ENCODE assay signal across 8 mouse cellular contexts in genomic region chr14:121422664-121423340, GRCm38 (mm10). TPM values are rescaled to one million over a fixed set of nuclear protein-coding genes. Genes with fewer than 3 reads are reported as not detected.
A peak's percentile ranks its signal among the peaks of the same experiment; 100 is the strongest.
DNase-seq lines count a peak whose midpoint lies in the region; TF ChIP-seq lines count a peak whose summit lies in the region.

No protein-coding gene starts in this region.

- 19% methylated on average over 4 of the region's 4 CpGs for WGBS in large intestine, adult 2 months
- WGBS in cerebellum, adult 2 months, result 71% methylated on average over 4 of the region's 4 CpGs

- peak; percentile 15 for DNase-seq in embryo, embryonic 10 days (ENCODE audit: low spot score)
- no peak for DNase-seq in embryo, embryonic 10.5 days (ENCODE audit: low spot score)
- peak; percentile 48 for DNase-seq in large intestine, adult 2 months (ENCODE audit: low read depth, low spot score)
- DNase-seq in gastrocnemius, postnatal 10 days, result no peak
- DNase-seq in testis, postnatal 14 days (ENCODE audit: low spot score), result no peak
- DNase-seq in cerebellum, adult 2 months, result no peak

- H3ac ChIP-seq in myocyte (ENCODE audit: control insufficient read depth, insufficient read length), result no peak overlapping the region

- TF ChIP-seq POLR2A in myocyte (IDR thresholded peaks at IDR 0.05; ENCODE audit: insufficient read length, low read depth), result no peak
- no peak for TF ChIP-seq POLR2A in cerebellum, adult 2 months (IDR thresholded peaks at IDR 0.05; ENCODE audit: borderline replicate concordance, insufficient read depth, low read length)

- H3K36me3 ChIP-seq in erythroblast, embryonic 14.5 days (ENCODE audit: control insufficient read depth), result no peaks in the 10 kb centered on the region
- no peaks in the 10 kb centered on the region for H3K36me3 ChIP-seq in myocyte (ENCODE audit: control insufficient read depth, insufficient read depth)

- no peaks in the 10 kb centered on the region for H3K79me2 ChIP-seq in myocyte (ENCODE audit: control insufficient read depth, insufficient read depth)

- peak overlapping the region; percentile 44 for H3K4me2 ChIP-seq in myocyte (ENCODE audit: low read depth)

- no peak overlapping the region for H3K27ac ChIP-seq in cerebellum, adult 2 months (ENCODE audit: insufficient read depth, low read length)

- H3K4me1 ChIP-seq in erythroblast, embryonic 14.5 days (ENCODE audit: control insufficient read depth), result peaks cover 37% of the 10 kb centered on the region
- H3K4me1 ChIP-seq in cerebellum, adult 2 months (ENCODE audit: control insufficient read depth, insufficient read depth, low read length), result no peaks in the 10 kb centered on the region

- no peaks in the 10 kb centered on the region for H3K9me3 ChIP-seq in erythroblast, embryonic 14.5 days (ENCODE audit: control insufficient read depth, low read length)

- no peaks in the 10 kb centered on the region for H3K27me3 ChIP-seq in erythroblast, embryonic 14.5 days (ENCODE audit: control insufficient read depth)
- H3K27me3 ChIP-seq in myocyte (ENCODE audit: control insufficient read depth, insufficient read depth, insufficient read length), result no peaks in the 10 kb centered on the region
- H3K27me3 ChIP-seq in cerebellum, adult 2 months (ENCODE audit: control insufficient read depth, insufficient read depth, low read length), result no peaks in the 10 kb centered on the region

- no peak for TF ChIP-seq CTCF in cerebellum, adult 2 months (IDR thresholded peaks at IDR 0.05; ENCODE audit: borderline replicate concordance, insufficient read depth, low read depth, low read length)

- H3K4me3 ChIP-seq in erythroblast, embryonic 14.5 days (replicated peaks), result peak overlapping the region; percentile 39
- no peak overlapping the region for H3K4me3 ChIP-seq in myocyte
- H3K4me3 ChIP-seq in cerebellum, adult 2 months (replicated peaks; ENCODE audit: insufficient read depth, low read depth, low read length), result no peak overlapping the region

TF ChIP-seq in myocyte, 11 proteins besides CTCF, POLR2A, EP300 and RAD21:
- TF ChIP-seq CEBPB (IDR thresholded peaks at IDR 0.05; ENCODE audit: insufficient read depth, poor library complexity, severe bottlenecking), result no peak
- no peak for TF ChIP-seq USF1 (IDR thresholded peaks at IDR 0.05; ENCODE audit: low read depth)
- no peak for TF ChIP-seq SRF (IDR thresholded peaks at IDR 0.05; ENCODE audit: control insufficient read depth, insufficient read length, low read depth)
- no peak for TF ChIP-seq POLR2AphosphoS2 (IDR thresholded peaks at IDR 0.05; ENCODE audit: insufficient read length, low read depth)
- TF ChIP-seq TCF12 (IDR thresholded peaks at IDR 0.05; ENCODE audit: insufficient read depth, poor library complexity, severe bottlenecking), result no peak
- TF ChIP-seq E2F4 (IDR thresholded peaks at IDR 0.05; ENCODE audit: insufficient read depth), result no peak
- no peak for TF ChIP-seq MYOD1 (IDR thresholded peaks at IDR 0.05; ENCODE audit: control insufficient read depth in 1 of 3, insufficient read length in 2 of 3, low read depth in 2 of 3)
- TF ChIP-seq MAX (IDR thresholded peaks at IDR 0.05; ENCODE audit: low read depth), result no peak
- TF ChIP-seq TCF3 (IDR thresholded peaks at IDR 0.05; ENCODE audit: insufficient read length, low read depth), result no peak
- TF ChIP-seq MYOG (IDR thresholded peaks at IDR 0.05; ENCODE audit: control insufficient read depth in 1 of 3, insufficient read depth in 1 of 3, insufficient read length in 2 of 3, low read depth in 2 of 3), result no peak

RNA-seq across cellular contexts. Expression of gene Stk24, which starts 43.0 kb away (rescaled TPM):
- 6.7 and 7.8 TPM in 2 replicates for polyA plus RNA-seq in erythroblast, embryonic 14.5 days (2012)
- polyA plus RNA-seq in large intestine, adult 2 months (2012; rRNA removed), result 37.2 and 60.8 TPM in 2 replicates
- polyA plus RNA-seq in myocyte (2012; fragmentation: generic; extraction: Trizol), result 26.9 TPM
- 10 to 100 TPM; 37.6 to 39.7 TPM for total RNA-seq in gastrocnemius, postnatal 10 days (2021)
- polyA plus RNA-seq in cerebellum, adult 2 months (2012; rRNA removed), result 31.1 and 37.2 TPM in 2 replicates

Comparison
In these comparisons a context has a peak if more than half of its experiments do, and no peak if none do; other contexts are left out.
1. DNase-seq: peak in embryo, embryonic 10 days (single experiment) and large intestine, adult 2 months (single experiment); none in embryo, embryonic 10.5 days (single experiment), gastrocnemius, postnatal 10 days (single experiment), testis, postnatal 14 days (single experiment) and cerebellum, adult 2 months (0 of 2).